Mouse (Mus musculus) embryonic facial prominence, embryonic 10.5 days (tissue): ENCODE measurements around the gene Gpnmb. TPM values are rescaled to one million over a fixed set of nuclear protein-coding genes. Genes with fewer than 3 reads are reported as not detected.

ENCODE experiments used
- DNase-seq: peaks from one replicate; pipeline ENCODE4 v3.0.0-alpha.2; 2017; ENCODE audit warnings: low spot score
- H3K27ac ChIP-seq: fragments of 300-500 bp; sonication (generic); replicated peaks from 2 replicates; pipeline ENCODE4 v1.5.1; 2016; ENCODE audit warnings: mild to moderate bottlenecking
- H3K27me3 ChIP-seq: fragments of 300-500 bp; sonication (generic); replicated peaks from 2 replicates; pipeline ENCODE4 v1.6.1; 2016; ENCODE audit warnings: low read depth, mild to moderate bottlenecking; ENCODE audit not compliant: poor library complexity, severe bottlenecking
- H3K36me3 ChIP-seq: fragments of 300-500 bp; sonication (generic); replicated peaks from 2 replicates; pipeline ENCODE4 v1.6.1; 2016; ENCODE audit warnings: mild to moderate bottlenecking, moderate library complexity
- H3K4me1 ChIP-seq: fragments of 300-500 bp; sonication (generic); 2 replicates; pipeline ENCODE4 v1.6.1; 2016
- H3K4me3 ChIP-seq: fragments of 300-500 bp; sonication (generic); 2 replicates; pipeline ENCODE4 v1.5.1; 2016; ENCODE audit warnings: mild to moderate bottlenecking, moderate library complexity
- H3K9me3 ChIP-seq: fragments of 300-500 bp; sonication (generic); 2 replicates; pipeline ENCODE4 v1.6.1; 2016; ENCODE audit warnings: mild to moderate bottlenecking
- WGBS: fragments of 180-500 bp; shearing (Covaris S2); methylation state at CpG from one replicate; pipeline ENCODE4 v1.1.7; 2016; 5-methylcytosine and 5-hydroxymethylcytosine counted together
- polyA plus RNA-seq: library from polyadenylated mRNA; unstranded; fragments of >200 nt; fragmentation: Nextera tagmentation; extraction: Ambion mirVana; gene quantifications from 2 replicates; pipeline ENCODE4 v1.2.1, GENCODE M21; 2016

The Gpnmb gene
- polyA plus RNA-seq, 1 experiment from 2014 or later, result 2.7 TPM

DNA sequence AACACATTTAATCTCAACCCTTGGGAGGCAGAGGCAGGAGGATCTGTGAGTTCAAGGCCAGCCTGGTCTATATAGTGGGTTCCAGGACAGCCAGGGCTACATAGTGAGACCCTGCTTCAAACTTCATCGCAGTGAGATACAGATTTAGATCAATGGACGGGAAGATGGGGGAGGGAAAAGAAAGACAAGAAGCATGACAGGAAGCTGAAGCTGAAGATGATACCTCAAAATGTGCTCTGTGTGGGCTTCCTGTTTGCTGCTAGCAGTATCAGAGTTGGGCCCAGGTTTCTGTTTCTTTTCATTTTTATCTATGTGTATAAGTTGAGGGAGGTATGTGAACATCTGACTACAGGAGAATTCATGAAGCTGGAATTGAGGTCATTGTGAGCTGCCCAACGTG lies 22.9 kb upstream of the Gpnmb start:
- H3K4me1 ChIP-seq, result peaks cover 8% of the 10 kb centered on the region
- WGBS, result 83% methylated on average over 3 of the region's 3 CpGs
- no peak for DNase-seq
- H3K27ac ChIP-seq, result no peak overlapping the region
- H3K9me3 ChIP-seq, result no peaks in the 10 kb centered on the region
- no peaks in the 10 kb centered on the region for H3K27me3 ChIP-seq
- no peaks in the 10 kb centered on the region for H3K36me3 ChIP-seq
- H3K4me3 ChIP-seq, result no peak overlapping the region

DNA sequence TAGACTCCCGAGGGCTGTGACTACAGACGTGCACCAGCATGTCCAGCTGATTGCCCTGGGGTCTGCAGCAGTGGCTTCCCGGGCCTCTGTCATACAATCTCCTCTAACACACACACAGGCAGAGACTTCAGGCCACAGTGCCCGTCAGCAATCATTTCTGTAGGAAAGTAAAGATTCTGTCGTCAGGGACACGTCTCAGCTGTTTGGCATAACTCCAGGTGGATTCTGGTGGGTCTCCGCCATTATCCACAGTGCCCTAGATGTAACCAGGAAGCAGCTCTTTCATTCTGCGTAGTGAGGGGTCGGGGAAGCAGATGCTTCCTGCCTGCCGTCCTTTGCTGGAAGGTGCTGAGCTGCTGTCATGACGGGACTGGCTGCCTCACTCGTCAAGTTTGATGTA lies 19.2 kb upstream of the Gpnmb start:
- 70% methylated on average over 12 of the region's 12 CpGs for WGBS
- H3K4me3 ChIP-seq, result no peak overlapping the region
- peak; percentile 19 for DNase-seq
- no peak overlapping the region for H3K27ac ChIP-seq
- no peaks in the 10 kb centered on the region for H3K27me3 ChIP-seq
- no peaks in the 10 kb centered on the region for H3K36me3 ChIP-seq
- no peaks in the 10 kb centered on the region for H3K9me3 ChIP-seq
- peaks cover 4% of the 10 kb centered on the region; the same call in 1 of the 2 replicates for H3K4me1 ChIP-seq

DNA sequence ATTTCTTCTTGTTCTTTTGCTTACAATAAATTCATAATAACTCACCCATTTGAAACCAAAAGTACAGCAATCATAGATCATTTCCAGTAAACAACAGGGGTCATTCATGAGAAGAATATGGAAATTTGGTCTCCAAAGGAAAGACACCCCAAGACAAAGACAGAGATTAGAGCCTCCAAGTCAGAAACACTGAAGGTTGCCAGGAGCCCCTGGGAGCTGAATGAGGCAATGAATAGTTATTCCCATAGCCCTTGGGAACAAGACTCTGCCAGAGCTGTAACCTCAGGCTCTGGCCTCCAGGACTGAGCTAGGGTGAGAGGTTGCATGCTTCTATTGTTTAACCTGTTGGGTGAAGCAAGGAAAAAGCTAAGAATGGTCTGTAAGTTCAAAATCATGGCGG lies 17.0 kb upstream of the Gpnmb start:
- 87% methylated on average over 1 of the region's 1 CpGs for WGBS
- H3K4me3 ChIP-seq, result no peak overlapping the region
- H3K27ac ChIP-seq, result no peak overlapping the region
- no peaks in the 10 kb centered on the region for H3K27me3 ChIP-seq
- H3K9me3 ChIP-seq, result no peaks in the 10 kb centered on the region
- H3K4me1 ChIP-seq, result peaks cover 4% of the 10 kb centered on the region; the same call in 1 of the 2 replicates
- DNase-seq, result no peak
- no peaks in the 10 kb centered on the region for H3K36me3 ChIP-seq

DNA sequence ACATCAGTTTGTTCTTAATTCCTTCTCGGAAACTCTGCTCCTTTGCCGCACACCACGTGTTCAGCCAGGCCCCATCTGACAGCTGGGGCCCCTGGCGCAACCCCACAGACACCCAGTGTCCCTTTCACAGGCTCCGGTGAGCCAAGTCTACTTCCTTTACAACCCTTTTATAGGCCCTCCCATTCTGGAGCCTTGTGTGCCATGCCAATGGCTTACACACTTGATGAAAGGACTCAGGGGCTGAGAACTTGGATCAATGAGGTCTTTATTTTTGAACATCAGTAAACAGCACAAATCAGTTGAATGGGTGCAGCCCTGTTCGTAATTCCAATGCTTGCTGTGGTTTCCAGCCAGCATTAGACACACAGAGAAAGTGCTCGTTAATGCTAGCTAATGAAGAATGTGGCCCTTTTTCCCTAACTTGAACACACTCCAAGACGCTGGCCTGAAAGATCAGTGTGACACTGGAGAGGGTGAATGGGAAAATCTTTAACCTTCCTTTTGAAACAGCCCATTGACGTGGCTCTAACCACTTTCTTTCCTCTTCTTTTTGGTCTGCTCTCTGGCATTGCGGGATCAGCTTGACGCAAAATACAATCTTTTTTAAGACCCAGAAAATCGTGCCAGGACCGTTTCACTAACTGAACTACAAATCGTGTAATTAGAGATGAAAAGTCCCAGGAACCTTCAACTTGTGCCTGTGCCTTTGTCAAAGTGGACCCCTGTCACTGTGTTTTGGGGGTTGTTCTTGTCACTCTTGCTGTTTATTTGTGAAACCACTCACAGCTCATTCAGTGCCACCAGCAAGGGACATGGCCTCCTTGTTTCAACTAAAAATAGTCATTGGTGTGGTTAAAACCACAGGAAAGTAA lies 15.0 kb upstream of the Gpnmb start:
- Histone ChIP-seq H3K27ac (no peak overlapping the region), H3K36me3 (no peaks in the 10 kb centered on the region), H3K9me3 (no peaks in the 10 kb centered on the region), H3K4me3 (no peak overlapping the region), H3K4me1 (peaks cover 4% of the 10 kb centered on the region; the same call in 1 of the 2 replicates), H3K27me3 (no peaks in the 10 kb centered on the region)
- 73% methylated on average over 14 of the region's 14 CpGs for WGBS
- DNase-seq, result no peak

DNA sequence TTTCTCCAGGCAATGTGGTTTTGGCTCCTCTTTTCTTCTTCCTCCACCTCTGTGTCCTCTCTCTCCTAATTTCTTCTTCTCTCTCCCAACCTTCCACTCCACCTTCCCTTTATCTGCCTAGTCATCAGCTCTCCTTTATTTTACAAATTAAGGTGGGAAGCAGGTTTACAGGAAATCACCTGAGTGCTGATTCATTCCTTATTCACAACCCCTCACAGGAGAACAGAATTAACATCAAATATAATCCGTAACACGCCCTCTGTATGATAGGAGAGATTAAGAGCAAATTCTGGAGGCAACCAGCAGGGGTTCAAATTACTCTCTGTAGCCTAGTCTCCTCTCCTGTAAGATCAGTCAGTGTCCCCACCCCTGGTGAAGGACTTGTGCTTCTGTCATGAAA lies 14.0 kb upstream of the Gpnmb start:
- H3K27ac ChIP-seq, result no peak overlapping the region
- no peak for DNase-seq
- H3K4me1 ChIP-seq, result peaks cover 4% of the 10 kb centered on the region; the same call in 1 of the 2 replicates
- H3K9me3 ChIP-seq, result no peaks in the 10 kb centered on the region
- no peaks in the 10 kb centered on the region for H3K36me3 ChIP-seq
- no peak overlapping the region for H3K4me3 ChIP-seq
- 89% methylated on average over 2 of the region's 2 CpGs for WGBS
- H3K27me3 ChIP-seq, result no peaks in the 10 kb centered on the region

DNA sequence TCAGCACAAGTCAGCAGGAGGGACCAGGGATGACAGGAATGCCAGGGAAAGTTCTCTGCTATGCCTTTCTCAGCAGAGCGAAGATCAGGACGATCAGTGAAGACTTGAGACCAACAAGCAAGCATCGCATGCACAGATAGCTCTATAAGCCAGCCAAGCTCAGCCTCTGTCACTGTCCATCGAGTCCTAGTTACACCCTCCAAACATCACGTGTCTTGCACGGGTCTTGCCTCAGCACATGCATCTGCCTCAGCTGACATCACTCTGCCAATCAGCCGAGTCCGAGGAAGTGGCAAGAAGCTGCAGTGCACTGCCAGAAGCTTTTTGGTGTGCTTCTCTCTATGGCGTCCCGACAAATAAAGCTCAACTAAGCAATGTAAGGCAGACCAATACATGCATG lies 13.0 kb upstream of the Gpnmb start:
- 82% methylated on average over 10 of the region's 10 CpGs for WGBS
- H3K4me1 ChIP-seq, result peaks cover 4% of the 10 kb centered on the region; the same call in 1 of the 2 replicates
- H3K36me3 ChIP-seq, result no peaks in the 10 kb centered on the region
- DNase-seq, result no peak
- no peaks in the 10 kb centered on the region for H3K9me3 ChIP-seq
- H3K27me3 ChIP-seq, result no peaks in the 10 kb centered on the region
- no peak overlapping the region for H3K4me3 ChIP-seq
- no peak overlapping the region for H3K27ac ChIP-seq

DNA sequence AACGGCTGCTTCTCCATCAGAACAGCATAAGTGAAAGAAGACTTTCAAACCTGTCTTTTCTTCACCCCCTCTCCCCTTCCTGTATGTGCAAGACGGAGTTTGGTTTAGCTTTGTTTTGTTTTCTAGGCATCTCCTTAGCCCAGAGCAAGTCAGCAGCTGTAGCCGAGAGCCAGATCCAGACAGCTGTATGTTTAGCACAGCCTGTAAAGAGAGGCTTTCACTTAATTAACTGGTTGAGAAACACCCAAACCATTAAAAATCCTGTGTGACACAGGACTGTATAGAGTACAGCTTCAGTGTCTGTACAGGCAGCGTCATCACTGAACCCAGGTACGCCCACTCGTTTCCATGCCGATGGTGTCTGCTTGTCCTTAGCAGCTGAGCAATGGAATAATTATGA lies 11.1 kb upstream of the Gpnmb start:
- no peaks in the 10 kb centered on the region for H3K9me3 ChIP-seq
- 84% methylated on average over 7 of the region's 7 CpGs for WGBS

DNA sequence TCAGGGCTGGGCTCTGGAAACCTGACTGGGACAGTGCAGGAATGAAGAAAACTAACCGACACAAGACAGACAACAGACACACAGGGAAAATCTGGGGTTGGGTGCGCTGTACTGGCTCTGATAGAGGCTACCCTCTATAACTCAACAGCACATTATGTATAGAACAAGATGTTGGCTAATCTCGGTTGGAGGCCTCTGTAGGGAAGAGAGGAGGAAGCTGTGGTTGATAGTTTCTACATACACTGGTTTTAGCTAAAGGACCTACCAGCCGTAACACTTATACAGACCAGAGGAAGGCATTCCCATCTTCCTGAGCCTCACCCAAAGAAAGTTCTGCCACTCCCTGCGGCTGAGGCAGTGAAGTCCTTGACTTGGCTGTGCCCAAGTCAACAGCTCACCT lies 9.8 kb upstream of the Gpnmb start:
- Histone ChIP-seq H3K4me1 (no peaks in the 10 kb centered on the region), H3K4me3 (no peak overlapping the region), H3K27ac (no peak overlapping the region), H3K36me3 (no peaks in the 10 kb centered on the region), H3K9me3 (no peaks in the 10 kb centered on the region), H3K27me3 (no peaks in the 10 kb centered on the region)
- WGBS, result 91% methylated on average over 5 of the region's 5 CpGs
- DNase-seq, result no peak

More for the DNA sequence above, 11.1 kb upstream of the Gpnmb start:
- H3K27ac ChIP-seq, result no peak overlapping the region
- peaks cover 4% of the 10 kb centered on the region; the same call in 1 of the 2 replicates for H3K4me1 ChIP-seq
- H3K27me3 ChIP-seq, result no peaks in the 10 kb centered on the region
- no peaks in the 10 kb centered on the region for H3K36me3 ChIP-seq
- no peak for DNase-seq
- H3K4me3 ChIP-seq, result no peak overlapping the region

DNA sequence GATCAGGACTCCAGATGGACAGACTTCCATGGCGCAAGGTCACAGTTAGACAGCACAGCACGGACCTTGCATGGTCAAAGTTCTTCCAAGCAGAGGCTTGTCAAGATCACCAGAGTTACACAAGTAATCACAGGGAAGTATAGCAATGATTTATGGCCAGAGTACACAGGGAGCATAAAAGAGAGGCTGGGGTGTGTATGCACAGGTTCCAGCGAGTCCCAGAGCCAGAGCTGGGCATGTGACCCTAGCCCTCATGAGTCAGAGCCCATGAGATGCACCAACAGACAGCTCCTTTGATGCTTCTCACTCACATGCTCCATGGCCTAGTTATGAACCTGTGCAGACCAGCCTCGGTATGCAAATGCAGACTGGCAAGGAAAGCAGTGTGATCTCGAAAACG lies 8.3 kb upstream of the Gpnmb start:
- no peaks in the 10 kb centered on the region for H3K9me3 ChIP-seq
- no peak for DNase-seq
- H3K36me3 ChIP-seq, result no peaks in the 10 kb centered on the region
- no peaks in the 10 kb centered on the region for H3K27me3 ChIP-seq
- H3K4me3 ChIP-seq, result no peak overlapping the region
- H3K27ac ChIP-seq, result no peak overlapping the region
- H3K4me1 ChIP-seq, result no peaks in the 10 kb centered on the region
- WGBS, result 92% methylated on average over 6 of the region's 6 CpGs

DNA sequence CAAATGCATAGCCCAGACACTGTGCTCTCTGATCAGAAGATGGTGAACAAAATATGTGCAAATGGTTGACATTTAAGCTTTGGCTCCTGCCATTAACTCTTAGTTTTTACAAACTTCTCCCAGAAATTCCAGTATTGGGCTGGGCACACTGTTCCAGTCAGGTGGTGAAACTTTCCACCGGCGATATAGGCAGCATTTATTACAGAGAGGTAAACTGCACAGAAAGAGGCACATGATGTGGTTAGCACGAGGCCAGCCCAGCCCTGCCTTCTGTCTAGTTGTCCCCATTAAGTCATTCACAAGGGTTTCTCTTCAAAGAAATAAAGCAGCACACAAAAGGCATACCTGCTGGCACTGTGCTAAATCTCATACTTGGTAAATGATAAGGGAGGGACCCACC lies 7.6 kb upstream of the Gpnmb start:
- Histone ChIP-seq H3K4me3 (no peak overlapping the region), H3K36me3 (no peaks in the 10 kb centered on the region), H3K27ac (no peak overlapping the region), H3K4me1 (no peaks in the 10 kb centered on the region), H3K9me3 (no peaks in the 10 kb centered on the region), H3K27me3 (no peaks in the 10 kb centered on the region)
- DNase-seq, result no peak
- WGBS, result 85% methylated on average over 3 of the region's 3 CpGs

DNA sequence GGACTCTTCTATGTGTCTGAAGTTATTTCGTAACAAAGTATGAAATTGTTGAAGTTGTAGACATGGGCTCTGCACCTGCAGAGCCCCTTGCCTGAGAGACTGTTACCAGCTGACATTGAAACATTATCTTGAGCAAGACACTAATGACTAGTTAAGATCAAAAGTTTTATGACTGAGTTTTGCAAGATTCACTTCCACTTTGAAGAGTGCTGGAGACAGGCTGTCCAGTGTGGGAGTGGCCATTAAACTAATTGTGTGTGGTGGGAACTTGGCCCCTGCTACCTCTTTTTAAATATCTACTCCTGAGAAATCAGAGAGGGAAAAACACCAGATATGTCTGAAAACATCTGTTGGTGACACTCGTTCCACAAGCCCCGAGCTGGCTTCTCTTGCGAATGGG lies 5.1 kb upstream of the Gpnmb start:
- WGBS, result 87% methylated on average over 4 of the region's 4 CpGs

DNA sequence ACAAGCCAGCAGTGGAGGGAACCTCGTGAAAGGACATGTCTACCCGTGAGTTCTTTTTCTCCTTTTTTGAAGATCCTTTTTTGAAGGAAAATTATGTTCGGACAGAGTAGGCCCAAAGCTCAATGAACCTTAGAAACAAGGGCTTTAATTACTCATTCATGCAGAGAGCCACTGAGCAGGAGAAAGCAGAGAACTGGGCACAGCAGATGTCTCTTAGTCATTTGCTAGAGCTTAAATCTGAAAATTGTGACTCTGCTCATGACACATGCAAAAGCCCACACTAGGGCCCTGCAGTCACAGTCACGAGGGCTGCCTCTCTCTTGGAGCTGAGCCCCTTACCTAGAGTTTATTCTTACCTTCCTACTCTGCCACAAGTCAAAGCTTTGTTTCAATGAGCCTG lies 3.6 kb upstream of the Gpnmb start:
- H3K4me1 ChIP-seq, result peaks cover 13% of the 10 kb centered on the region

More for the DNA sequence above, 5.1 kb upstream of the Gpnmb start:
- H3K27ac ChIP-seq, result no peak overlapping the region
- H3K9me3 ChIP-seq, result no peaks in the 10 kb centered on the region
- no peak overlapping the region for H3K4me3 ChIP-seq
- no peaks in the 10 kb centered on the region for H3K36me3 ChIP-seq
- H3K4me1 ChIP-seq, result peaks cover 2% of the 10 kb centered on the region; the same call in 1 of the 2 replicates
- no peak for DNase-seq
- H3K27me3 ChIP-seq, result peaks cover 9% of the 10 kb centered on the region

DNA sequence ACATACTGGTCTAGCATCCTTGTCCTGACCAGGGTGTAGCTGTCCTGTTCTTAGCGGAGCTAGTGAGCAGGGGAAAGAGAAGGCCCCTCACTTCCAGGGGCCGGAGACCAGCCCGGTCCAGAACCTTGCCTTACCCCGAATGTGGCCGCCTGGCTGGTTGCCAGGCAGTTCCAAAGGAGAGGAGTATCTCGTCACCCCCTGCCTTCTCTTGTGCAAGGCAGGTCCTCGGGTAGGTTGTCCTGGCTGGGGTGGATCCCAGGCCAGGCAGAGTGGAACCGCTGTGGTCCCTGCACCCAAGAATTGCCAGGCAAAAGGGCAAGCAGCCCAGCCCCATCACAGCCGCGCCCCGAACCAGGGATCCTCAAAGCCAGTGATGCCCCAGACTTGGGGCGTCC lies 919 bp downstream of the Gpnmb start:
- peaks cover 33% of the 10 kb centered on the region for H3K27me3 ChIP-seq

More for the DNA sequence above, 3.6 kb upstream of the Gpnmb start:
- DNase-seq, result no peak
- Histone ChIP-seq H3K9me3 (no peaks in the 10 kb centered on the region), H3K4me3 (no peak overlapping the region), H3K27ac (no peak overlapping the region), H3K27me3 (peaks cover 25% of the 10 kb centered on the region), H3K36me3 (no peaks in the 10 kb centered on the region)
- WGBS, result 83% methylated on average over 4 of the region's 4 CpGs

More for the DNA sequence above, 919 bp downstream of the Gpnmb start:
- Histone ChIP-seq H3K36me3 (no peaks in the 10 kb centered on the region), H3K4me3 (no peak overlapping the region), H3K27ac (no peak overlapping the region), H3K4me1 (peaks cover 17% of the 10 kb centered on the region), H3K9me3 (no peaks in the 10 kb centered on the region)
- DNase-seq, result no peak
- whole genome bisulfite sequencing, result 74% methylated on average over 12 of the region's 12 CpGs
